Mouse (Mus musculus): ENCODE results near the gene Mlph.

- TF ChIP-seq CTCF (conservative IDR thresholded peaks at IDR 0.05; ENCODE audit: low read length) (no peak), POU5F1 (IDR thresholded peaks at IDR 0.05; ENCODE audit: borderline replicate concordance, low read length) (no peak), NANOG (IDR thresholded peaks at IDR 0.05; ENCODE audit: borderline replicate concordance, low read length) (no peak)
Measured at GRCm38 (mm10) chr1:90974906-90975649, 60.2 kb downstream of the Mlph start.

Measured in E14TG2a.4 (cell line).